Mouse (Mus musculus) forebrain, embryonic 13.5 days (tissue): ENCODE data around the gene P2ry6. TPM values are rescaled to one million over a fixed set of nuclear protein-coding genes. Genes with fewer than 3 reads are reported as not detected.

Experiments
- ATAC-seq: fragments of 200-750 bp; cut with Nextera tagmentation; 2 replicates; pipeline ENCODE4 v1.8.0; 2017
- H3K27ac ChIP-seq: fragments of 300-500 bp; sonication (generic); 2 replicates; pipeline ENCODE4 v1.5.1; 2015; ENCODE audit warnings: inconsistent platforms, mild to moderate bottlenecking, moderate library complexity
- H3K27me3 ChIP-seq: fragments of 300-500 bp; sonication (generic); 2 replicates; pipeline ENCODE4 v1.6.1; 2015; ENCODE audit warnings: mild to moderate bottlenecking, inconsistent platforms
- H3K36me3 ChIP-seq: fragments of 300-500 bp; sonication (generic); 2 replicates; pipeline ENCODE4 v1.6.1; 2015; ENCODE audit warnings: mild to moderate bottlenecking, inconsistent platforms; ENCODE audit not compliant: poor library complexity, severe bottlenecking
- H3K4me1 ChIP-seq: fragments of 300-500 bp; sonication (generic); 2 replicates; pipeline ENCODE4 v1.6.1; 2015; ENCODE audit warnings: inconsistent platforms
- H3K4me2 ChIP-seq: fragments of 300-500 bp; sonication (generic); 2 replicates; pipeline ENCODE4 v1.6.1; 2015; ENCODE audit warnings: inconsistent platforms, mild to moderate bottlenecking, moderate library complexity
- H3K4me3 ChIP-seq: fragments of 300-500 bp; sonication (generic); 2 replicates; pipeline ENCODE4 v1.5.1; 2015; ENCODE audit warnings: mild to moderate bottlenecking, inconsistent platforms
- H3K9ac ChIP-seq: fragments of 300-500 bp; sonication (generic); 2 replicates; pipeline ENCODE4 v1.6.1; 2015; ENCODE audit warnings: mild to moderate bottlenecking, inconsistent platforms
- H3K9me3 ChIP-seq: fragments of 300-500 bp; sonication (generic); replicated peaks from 2 replicates; pipeline ENCODE4 v1.6.1; 2016; ENCODE audit warnings: inconsistent platforms
- WGBS: fragments of 180-500 bp; shearing (Covaris S2); methylation state at CpG from one replicate; pipeline ENCODE4 v1.1.7; 2015; 5-methylcytosine and 5-hydroxymethylcytosine counted together
- polyA plus RNA-seq: library from polyadenylated mRNA; unstranded; fragments of >200 nt; fragmentation: Nextera tagmentation; extraction: Ambion mirVana; gene quantifications from 2 replicates; pipeline ENCODE4 v1.2.1, GENCODE M21; 2015

Gene P2ry6
- polyA plus RNA-seq, 1 experiment from 2014 or later = 1.4 TPM

GRCm38 (mm10) chr7:101002274-101002673 lies 27.8 kb upstream of the P2ry6 start:
- Histone ChIP-seq H3K36me3 (no peaks in the 10 kb centered on the region), H3K27me3 (0 out of 2 replicates have a peak, but pooled peaks cover 6% of the 10 kb centered on the region), H3K9ac (no peak overlapping the region), H3K27ac (no peak overlapping the region), H3K9me3 (no peaks in the 10 kb centered on the region), H3K4me1 (no peaks in the 10 kb centered on the region), H3K4me3 (no peak overlapping the region), H3K4me2 (no peak overlapping the region)
- 61% methylated on average over 6 of the region's 6 CpGs for WGBS
- ATAC-seq = no peak

GRCm38 (mm10) chr7:100999623-101000022 lies 25.2 kb upstream of the P2ry6 start:
- Histone ChIP-seq H3K27ac (no peak overlapping the region), H3K27me3 (no peaks in the 10 kb centered on the region), H3K4me1 (no peaks in the 10 kb centered on the region), H3K9me3 (no peaks in the 10 kb centered on the region), H3K9ac (no peak overlapping the region), H3K36me3 (no peaks in the 10 kb centered on the region), H3K4me2 (no peak overlapping the region), H3K4me3 (no peak overlapping the region)
- ATAC-seq = no peak
- WGBS = 93% methylated on average over 5 of the region's 5 CpGs

- no peaks in the 10 kb centered on the region for H3K9me3 ChIP-seq
- no peaks in the 10 kb centered on the region for H3K36me3 ChIP-seq
- no peaks in the 10 kb centered on the region for H3K27me3 ChIP-seq
- H3K4me1 ChIP-seq = no peaks in the 10 kb centered on the region
- no peak overlapping the region for H3K4me3 ChIP-seq
- no peak for ATAC-seq
- no peak overlapping the region for H3K27ac ChIP-seq
- H3K9ac ChIP-seq = no peak overlapping the region
- 90% methylated on average over 24 of the region's 24 CpGs for WGBS
- H3K4me2 ChIP-seq = no peak overlapping the region
These were observed 24.1 kb upstream of the P2ry6 start for GRCm38 (mm10) chr7:100998578-100998960.

- Histone ChIP-seq H3K4me3 (no peak overlapping the region), H3K9me3 (no peaks in the 10 kb centered on the region), H3K27ac (no peak overlapping the region), H3K9ac (no peak overlapping the region), H3K4me2 (no peak overlapping the region), H3K27me3 (no peaks in the 10 kb centered on the region), H3K36me3 (no peaks in the 10 kb centered on the region), H3K4me1 (no peaks in the 10 kb centered on the region)
- no peak for ATAC-seq
- WGBS = 88% methylated on average over 31 of the region's 31 CpGs
These were observed 23.6 kb upstream of the P2ry6 start for GRCm38 (mm10) chr7:100997951-100998577.

GRCm38 (mm10) chr7:100997215-100997614 lies 22.8 kb upstream of the P2ry6 start:
- Histone ChIP-seq H3K4me1 (no peaks in the 10 kb centered on the region), H3K27me3 (no peaks in the 10 kb centered on the region), H3K4me3 (no peak overlapping the region), H3K9ac (no peak overlapping the region), H3K9me3 (no peaks in the 10 kb centered on the region), H3K27ac (no peak overlapping the region), H3K36me3 (no peaks in the 10 kb centered on the region), H3K4me2 (no peak overlapping the region)
- 86% methylated on average over 1 of the region's 1 CpGs for WGBS
- ATAC-seq = no peak

- no peak overlapping the region for H3K4me3 ChIP-seq
- no peak overlapping the region for H3K9ac ChIP-seq
- H3K4me1 ChIP-seq = 0 out of 2 replicates have a peak, but pooled peaks cover 2% of the 10 kb centered on the region
- ATAC-seq = no peak
- no peak overlapping the region for H3K4me2 ChIP-seq
- WGBS = 83% methylated on average over 3 of the region's 3 CpGs
- H3K27me3 ChIP-seq = no peaks in the 10 kb centered on the region
- H3K36me3 ChIP-seq = no peaks in the 10 kb centered on the region
- no peak overlapping the region for H3K27ac ChIP-seq
- no peaks in the 10 kb centered on the region for H3K9me3 ChIP-seq
These were observed 21.5 kb upstream of the P2ry6 start for GRCm38 (mm10) chr7:100995951-100996350.

- H3K9me3 ChIP-seq = no peaks in the 10 kb centered on the region
- no peak overlapping the region for H3K27ac ChIP-seq
- 83% methylated on average over 7 of the region's 7 CpGs for WGBS
- H3K4me3 ChIP-seq = no peak overlapping the region
- no peaks in the 10 kb centered on the region for H3K36me3 ChIP-seq
- H3K4me2 ChIP-seq = no peak overlapping the region
- H3K4me1 ChIP-seq = 0 out of 2 replicates have a peak, but pooled peaks cover 5% of the 10 kb centered on the region
- H3K9ac ChIP-seq = no peak overlapping the region
- no peak for ATAC-seq
- H3K27me3 ChIP-seq = no peaks in the 10 kb centered on the region
These were observed 20.9 kb upstream of the P2ry6 start for GRCm38 (mm10) chr7:100995260-100995864.

- Histone ChIP-seq H3K27me3 (no peaks in the 10 kb centered on the region), H3K9me3 (no peaks in the 10 kb centered on the region), H3K27ac (no peak overlapping the region), H3K4me1 (0 out of 2 replicates have a peak, but pooled peaks cover 5% of the 10 kb centered on the region), H3K4me3 (no peak overlapping the region), H3K9ac (no peak overlapping the region), H3K36me3 (no peaks in the 10 kb centered on the region), H3K4me2 (no peak overlapping the region)
- WGBS = 43% methylated on average over 4 of the region's 4 CpGs
- ATAC-seq = no peak
These were observed 18.7 kb upstream of the P2ry6 start for GRCm38 (mm10) chr7:100993166-100993565.

- WGBS = 92% methylated on average over 3 of the region's 3 CpGs
- Histone ChIP-seq H3K36me3 (no peaks in the 10 kb centered on the region), H3K9ac (no peak overlapping the region), H3K4me2 (no peak overlapping the region), H3K27me3 (no peaks in the 10 kb centered on the region), H3K27ac (no peak overlapping the region), H3K9me3 (no peaks in the 10 kb centered on the region), H3K4me1 (0 out of 2 replicates have a peak, but pooled peaks cover 5% of the 10 kb centered on the region), H3K4me3 (no peak overlapping the region)
- ATAC-seq = no peak
These were observed 17.5 kb upstream of the P2ry6 start for GRCm38 (mm10) chr7:100991972-100992371.

- 20% methylated on average over 9 of the region's 9 CpGs for WGBS
- Histone ChIP-seq H3K27ac (no peak overlapping the region), H3K9me3 (no peaks in the 10 kb centered on the region), H3K27me3 (no peaks in the 10 kb centered on the region), H3K36me3 (no peaks in the 10 kb centered on the region), H3K4me3 (no peak overlapping the region), H3K9ac (no peak overlapping the region), H3K4me1 (0 out of 2 replicates have a peak, but pooled peaks cover 5% of the 10 kb centered on the region), H3K4me2 (no peak overlapping the region)
- no peak for ATAC-seq
These were observed 16.3 kb upstream of the P2ry6 start for GRCm38 (mm10) chr7:100990636-100991311.

- no peak for ATAC-seq
- Histone ChIP-seq H3K4me1 (peaks cover 14% of the 10 kb centered on the region), H3K27ac (no peak overlapping the region), H3K9ac (no peak overlapping the region), H3K4me2 (no peak overlapping the region), H3K36me3 (no peaks in the 10 kb centered on the region), H3K4me3 (no peak overlapping the region), H3K9me3 (no peaks in the 10 kb centered on the region), H3K27me3 (no peaks in the 10 kb centered on the region)
- WGBS = 26% methylated on average over 9 of the region's 9 CpGs
These were observed 13.6 kb upstream of the P2ry6 start for GRCm38 (mm10) chr7:100988092-100988491.
